Mouse (Mus musculus) MEL (cell line): ENCODE data around the gene Ryr1. TPM values are rescaled to one million over a fixed set of nuclear protein-coding genes. Genes with fewer than 3 reads are reported as not detected.

ENCODE experiments used
- DNase-seq: peaks from one replicate; pipeline ENCODE4 v3.0.0; 2011; ENCODE audit warnings: low read depth, low spot score
- H3K27ac ChIP-seq: 2 replicates; pipeline ENCODE4 v1.5.1; 2012; ENCODE audit warnings: low read depth, mild to moderate bottlenecking, control low read depth, low read length, moderate library complexity; ENCODE audit not compliant: control insufficient read depth
- H3K27me3 ChIP-seq, 2 experiments: fragments of 150-350 bp in 1 of 2; sonication (generic) in 1 of 2; 2 replicates each; pipeline ENCODE4 v1.6.1; 2012; ENCODE audit warnings: low read length in 2 of 2, mild to moderate bottlenecking in 2 of 2, improper control_type of control experiment in 1 of 2, moderate library complexity in 1 of 2; ENCODE audit not compliant: insufficient read depth in 2 of 2, control insufficient read depth in 1 of 2
- H3K36me3 ChIP-seq, 2 experiments: 2 replicates each; pipeline ENCODE4 v1.6.1; 2012 to 2014; ENCODE audit warnings: low read length in 2 of 2, improper control_type of control experiment in 1 of 2, inconsistent platforms in 1 of 2, mild to moderate bottlenecking in 1 of 2; ENCODE audit not compliant: insufficient read depth in 2 of 2, control insufficient read depth in 1 of 2
- H3K4me1 ChIP-seq, 2 experiments: fragments of 150-350 bp in 1 of 2; sonication (generic) in 1 of 2; 2 replicates each; pipeline ENCODE4 v1.6.1; 2012; ENCODE audit warnings: low read length in 2 of 2, improper control_type of control experiment in 1 of 2, mild to moderate bottlenecking in 1 of 2; ENCODE audit not compliant: insufficient read depth in 2 of 2, control insufficient read depth in 1 of 2
- H3K4me3 ChIP-seq, 2 experiments: fragments of 150-350 bp in 1 of 2; sonication (generic) in 1 of 2; 2 replicates each; pipeline ENCODE4 v1.5.1; 2012; ENCODE audit warnings: low read depth in 2 of 2, low read length in 2 of 2, mild to moderate bottlenecking in 2 of 2, moderate library complexity in 2 of 2, control low read depth in 1 of 2, improper control_type of control experiment in 1 of 2; ENCODE audit not compliant: control insufficient read depth in 1 of 2, insufficient read depth in 1 of 2
- H3K79me2 ChIP-seq: 2 replicates; pipeline ENCODE4 v1.6.1; 2012; ENCODE audit warnings: mild to moderate bottlenecking, low read length, moderate library complexity; ENCODE audit not compliant: control insufficient read depth, poor library complexity, insufficient read depth
- H3K9ac ChIP-seq: 2 replicates; pipeline ENCODE4 v1.6.1; 2012; ENCODE audit warnings: low read depth, mild to moderate bottlenecking, control low read depth, low read length, moderate library complexity; ENCODE audit not compliant: control insufficient read depth, poor library complexity, severe bottlenecking
- H3K9me3 ChIP-seq: fragments of 150-350 bp; sonication (generic); replicated peaks from 2 replicates; pipeline ENCODE4 v1.6.1; 2012; ENCODE audit warnings: mild to moderate bottlenecking, low read length, improper control_type of control experiment, moderate library complexity; ENCODE audit not compliant: insufficient read depth
- CTCF ChIP-seq, 3 experiments: IDR thresholded peaks in 2 of 3; conservative IDR thresholded peaks in 1 of 3; 2 replicates each; pipeline ENCODE4 v1.5.1; 2011 to 2012; ENCODE audit warnings: low read length in 3 of 3, low read depth in 2 of 3, mild to moderate bottlenecking in 2 of 3, improper control_type of control experiment in 1 of 3, inconsistent platforms in 1 of 3, mixed read lengths in 1 of 3, moderate library complexity in 1 of 3; ENCODE audit not compliant: control insufficient read depth in 1 of 3, insufficient read depth in 1 of 3, poor library complexity in 1 of 3, severe bottlenecking in 1 of 3
- E2F4 ChIP-seq: IDR thresholded peaks from 2 replicates; pipeline ENCODE4 v1.6.1; 2011; ENCODE audit warnings: low read depth, low read length, improper control_type of control experiment, borderline replicate concordance
- ELF1 ChIP-seq: IDR thresholded peaks from 2 replicates; pipeline ENCODE4 v1.6.1; 2014; ENCODE audit warnings: low read depth, mild to moderate bottlenecking, inconsistent platforms, low read length, improper control_type of control experiment, moderate library complexity
- ETS1 ChIP-seq: IDR thresholded peaks from 2 replicates; pipeline ENCODE4 v1.6.1; 2012; ENCODE audit warnings: low read depth, mild to moderate bottlenecking, inconsistent platforms, low read length, improper control_type of control experiment, moderate library complexity
- GATA1 ChIP-seq: IDR thresholded peaks from 2 replicates; pipeline ENCODE4 v1.6.1; 2011; ENCODE audit warnings: low read depth, low read length, improper control_type of control experiment
- KAT2A ChIP-seq: conservative IDR thresholded peaks from 2 replicates; pipeline ENCODE4 v1.6.1; 2012; ENCODE audit warnings: low read depth, low read length, improper control_type of control experiment, inconsistent platforms
- MAFK ChIP-seq: IDR thresholded peaks from 2 replicates; pipeline ENCODE4 v1.6.1; 2011; ENCODE audit warnings: low read depth, mild to moderate bottlenecking, low read length, improper control_type of control experiment, borderline replicate concordance
- MAZ ChIP-seq: IDR thresholded peaks from 2 replicates; pipeline ENCODE4 v1.6.1; 2012; ENCODE audit warnings: low read depth, mild to moderate bottlenecking, inconsistent platforms, low read length, improper control_type of control experiment
- MXI1 ChIP-seq: IDR thresholded peaks from 2 replicates; pipeline ENCODE4 v1.6.1; 2011; ENCODE audit warnings: mild to moderate bottlenecking, low read depth, low read length, improper control_type of control experiment
- MYC ChIP-seq: IDR thresholded peaks from 2 replicates; pipeline ENCODE4 v1.6.1; 2011; ENCODE audit warnings: low read depth, mild to moderate bottlenecking, low read length, improper control_type of control experiment, moderate library complexity
- POLR2A ChIP-seq, 2 experiments: IDR thresholded peaks; 2 replicates each; pipeline ENCODE4 v1.6.1; 2011 to 2012; ENCODE audit warnings: low read length in 2 of 2, mild to moderate bottlenecking in 2 of 2, control low read depth in 1 of 2, improper control_type of control experiment in 1 of 2, low read depth in 1 of 2, moderate library complexity in 1 of 2; ENCODE audit not compliant: control insufficient read depth in 1 of 2, insufficient read depth in 1 of 2, poor library complexity in 1 of 2
- POLR2AphosphoS2 ChIP-seq: IDR thresholded peaks from 2 replicates; pipeline ENCODE4 v1.6.1; 2011; ENCODE audit warnings: low read length, improper control_type of control experiment
- UBTF ChIP-seq: IDR thresholded peaks from 2 replicates; pipeline ENCODE4 v1.6.1; 2012; ENCODE audit warnings: low read depth, mild to moderate bottlenecking, inconsistent platforms, low read length, improper control_type of control experiment, moderate library complexity, borderline replicate concordance; ENCODE audit not compliant: insufficient read depth
- ZC3H11A ChIP-seq: IDR thresholded peaks from 2 replicates; pipeline ENCODE4 v1.6.1; 2012; ENCODE audit warnings: low read depth, mild to moderate bottlenecking, inconsistent platforms, low read length, improper control_type of control experiment
- ZKSCAN1 ChIP-seq: IDR thresholded peaks from 2 replicates; pipeline ENCODE4 v1.6.1; 2012; ENCODE audit warnings: low read depth, mild to moderate bottlenecking, inconsistent platforms, low read length, improper control_type of control experiment, moderate library complexity
- ZMIZ1 ChIP-seq: IDR thresholded peaks from 2 replicates; pipeline ENCODE4 v1.6.1; 2012; ENCODE audit warnings: low read depth, mild to moderate bottlenecking, inconsistent platforms, low read length, improper control_type of control experiment, moderate library complexity
- ZNF384 ChIP-seq: IDR thresholded peaks from 2 replicates; pipeline ENCODE4 v1.6.1; 2012; ENCODE audit warnings: low read depth, mild to moderate bottlenecking, inconsistent platforms, low read length, improper control_type of control experiment
- polyA plus RNA-seq, 2 experiments: library from polyadenylated mRNA; stranded (reverse) in 1 of 2; unstranded in 1 of 2; fragments of >175 nt in 1 of 2; fragments of >200 nt in 1 of 2; gene quantifications; 2 replicates each; pipeline versions ENCODE4 v1.2.1 to v1.2.4; 2012; ENCODE audit warnings: low replicate concordance in 2 of 2, low read depth in 1 of 2; ENCODE audit not compliant: insufficient read length in 2 of 2, insufficient read depth in 1 of 2, missing spikeins in 1 of 2
- total RNA-seq: library from RNA; depleted of rRNA; stranded (reverse); fragments of 300-350 nt; gene quantifications from 2 replicates; pipeline ENCODE4 v1.2.3, GENCODE M21; 2012

Gene Ryr1
- total and polyA plus RNA-seq, 3 experiments = 0.27 to 0.54 TPM; not detected in 1

- Histone ChIP-seq H3K9me3 (no peaks in the 10 kb centered on the region), H3K79me2 (no peaks in the 10 kb centered on the region), H3K4me3 (no peak overlapping the region), H3K36me3 (no peaks in the 10 kb centered on the region; a peak in 1 of 4 replicates), H3K27me3 (no peaks in the 10 kb centered on the region), H3K9ac (no peak overlapping the region), H3K27ac (no peak overlapping the region)
- no peak for DNase-seq
- TF ChIP-seq POLR2A (IDR thresholded peaks at IDR 0.05; ENCODE audit: control insufficient read depth in 1 of 2, insufficient read depth in 1 of 2, low read depth in 1 of 2, low read length in 2 of 2, poor library complexity in 1 of 2) (no peak), CTCF (IDR thresholded peaks at IDR 0.05 in 2 of 3, conservative IDR thresholded peaks at IDR 0.05 in 1 of 3; ENCODE audit: control insufficient read depth in 1 of 3, insufficient read depth in 1 of 3, low read depth in 2 of 3, low read length in 3 of 3, poor library complexity in 1 of 3, severe bottlenecking in 1 of 3) (no peak), E2F4 (no peak), ZC3H11A (no peak), ZNF384 (no peak), ETS1 (no peak), MYC (no peak)
- TF ChIP-seq, all 39 proteins: peak for 0
- peaks cover 0 to 11% of the 10 kb centered on the region in 2 experiments; a peak in 2 of 4 replicates for H3K4me1 ChIP-seq
These were observed 42.7 kb upstream of the Ryr1 start for GRCm38 (mm10) chr7:29167656-29168055.

GRCm38 (mm10) chr7:29162750-29163525 is 38.0 kb upstream of the Ryr1 start:
- TF ChIP-seq GATA1 = no peak
- no peak for TF ChIP-seq ELF1
- TF ChIP-seq ZKSCAN1 = no peak
- TF ChIP-seq MAZ = no peak
- TF ChIP-seq UBTF = no peak
- H3K27ac ChIP-seq = no peak overlapping the region
- no peak for DNase-seq
- no peaks in the 10 kb centered on the region for H3K9me3 ChIP-seq
- H3K36me3 ChIP-seq = no peaks in the 10 kb centered on the region
- no peak overlapping the region for H3K9ac ChIP-seq
- H3K4me1 ChIP-seq = no peaks in the 10 kb centered on the region
- H3K27me3 ChIP-seq = no peaks in the 10 kb centered on the region
- H3K4me3 ChIP-seq = no peak overlapping the region
- H3K79me2 ChIP-seq = no peaks in the 10 kb centered on the region

- no peaks in the 10 kb centered on the region for H3K36me3 ChIP-seq
- TF ChIP-seq MXI1 (no peak), E2F4 (no peak), MAFK (no peak), ZMIZ1 (no peak), POLR2AphosphoS2 (no peak), KAT2A (no peak)
These were observed 37.3 kb upstream of the Ryr1 start for GRCm38 (mm10) chr7:29162294-29162693.

More at GRCm38 (mm10) chr7:29162294-29162693, 37.3 kb upstream of the Ryr1 start:
- H3K79me2 ChIP-seq = no peaks in the 10 kb centered on the region
- no peak overlapping the region for H3K4me3 ChIP-seq
- DNase-seq = no peak
- H3K9me3 ChIP-seq = no peaks in the 10 kb centered on the region
- H3K27ac ChIP-seq = no peak overlapping the region
- no peaks in the 10 kb centered on the region for H3K27me3 ChIP-seq
- no peak overlapping the region for H3K9ac ChIP-seq
- no peaks in the 10 kb centered on the region for H3K4me1 ChIP-seq
